Mouse (Mus musculus) embryonic facial prominence, embryonic 15.5 days (tissue): Measurements from ENCODE around the gene Stom. TPM values are rescaled to one million over a fixed set of nuclear protein-coding genes. Genes with fewer than 3 reads are reported as not detected.

Experiments
- ATAC-seq: fragments of 200-750 bp; cut with Nextera tagmentation; 2 replicates; pipeline ENCODE4 v1.8.0; 2017; ENCODE audit warnings: low read depth, moderate TSS enrichment; ENCODE audit not compliant: insufficient number of reproducible peaks, low FRiP score, low TSS enrichment
- H3K27ac ChIP-seq: fragments of 300-500 bp; sonication (generic); replicated peaks from 2 replicates; pipeline ENCODE4 v1.5.1; 2015; ENCODE audit warnings: mild to moderate bottlenecking, inconsistent platforms
- H3K27me3 ChIP-seq: fragments of 300-500 bp; sonication (generic); 2 replicates; pipeline ENCODE4 v1.6.1; 2015; ENCODE audit warnings: inconsistent platforms
- H3K36me3 ChIP-seq: fragments of 300-500 bp; sonication (generic); 2 replicates; pipeline ENCODE4 v1.6.1; 2015; ENCODE audit warnings: mild to moderate bottlenecking, inconsistent platforms
- H3K4me1 ChIP-seq: fragments of 300-500 bp; sonication (generic); 2 replicates; pipeline ENCODE4 v1.6.1; 2015; ENCODE audit warnings: inconsistent platforms
- H3K4me2 ChIP-seq: fragments of 300-500 bp; sonication (generic); replicated peaks from 2 replicates; pipeline ENCODE4 v1.6.1; 2015; ENCODE audit warnings: mild to moderate bottlenecking, inconsistent platforms
- H3K4me3 ChIP-seq: fragments of 300-500 bp; sonication (generic); replicated peaks from 2 replicates; pipeline ENCODE4 v1.5.1; 2015; ENCODE audit warnings: mild to moderate bottlenecking, inconsistent platforms
- H3K9ac ChIP-seq: fragments of 300-500 bp; sonication (generic); 2 replicates; pipeline ENCODE4 v1.6.1; 2015; ENCODE audit warnings: inconsistent platforms
- H3K9me3 ChIP-seq: fragments of 300-500 bp; sonication (generic); replicated peaks from 2 replicates; pipeline ENCODE4 v1.6.1; 2016; ENCODE audit warnings: inconsistent platforms
- WGBS: fragments of 180-500 bp; shearing (Covaris S2); methylation state at CpG from one replicate; pipeline ENCODE4 v1.1.7; 2015; 5-methylcytosine and 5-hydroxymethylcytosine counted together
- polyA plus RNA-seq: library from polyadenylated mRNA; unstranded; fragments of >200 nt; fragmentation: Nextera tagmentation; extraction: Ambion mirVana; gene quantifications from 2 replicates; pipeline ENCODE4 v1.2.1, GENCODE M21; 2015

Gene Stom
- polyA plus RNA-seq, 1 experiment from 2014 or later = 37.3 TPM

GRCm38 (mm10) chr2:35271817-35272216 lies 65.0 kb downstream of the Stom start:
- 18% methylated on average over 2 of the region's 2 CpGs for WGBS

GRCm38 (mm10) chr2:35270531-35270984 lies 66.2 kb downstream of the Stom start:
- Histone ChIP-seq H3K4me1 (peaks cover 98% of the 10 kb centered on the region), H3K27me3 (no peaks in the 10 kb centered on the region), H3K9me3 (no peaks in the 10 kb centered on the region), H3K9ac (no peak overlapping the region), H3K4me2 (peak overlapping the region; percentile 36; the same call in 1 of the 2 replicates), H3K4me3 (no peak overlapping the region), H3K27ac (peak overlapping the region; percentile 88), H3K36me3 (no peaks in the 10 kb centered on the region)
- 9% methylated on average over 10 of the region's 10 CpGs for WGBS
- ATAC-seq = peak; percentile 22; the same call in 1 of the 2 replicates

More at GRCm38 (mm10) chr2:35271817-35272216, 65.0 kb downstream of the Stom start:
- Histone ChIP-seq H3K36me3 (no peaks in the 10 kb centered on the region), H3K9me3 (no peaks in the 10 kb centered on the region), H3K27me3 (no peaks in the 10 kb centered on the region), H3K4me1 (peaks cover 97% of the 10 kb centered on the region), H3K4me3 (no peak overlapping the region), H3K9ac (no peak overlapping the region), H3K4me2 (no peak overlapping the region), H3K27ac (peak overlapping the region; percentile 91)
- no peak for ATAC-seq

DNA sequence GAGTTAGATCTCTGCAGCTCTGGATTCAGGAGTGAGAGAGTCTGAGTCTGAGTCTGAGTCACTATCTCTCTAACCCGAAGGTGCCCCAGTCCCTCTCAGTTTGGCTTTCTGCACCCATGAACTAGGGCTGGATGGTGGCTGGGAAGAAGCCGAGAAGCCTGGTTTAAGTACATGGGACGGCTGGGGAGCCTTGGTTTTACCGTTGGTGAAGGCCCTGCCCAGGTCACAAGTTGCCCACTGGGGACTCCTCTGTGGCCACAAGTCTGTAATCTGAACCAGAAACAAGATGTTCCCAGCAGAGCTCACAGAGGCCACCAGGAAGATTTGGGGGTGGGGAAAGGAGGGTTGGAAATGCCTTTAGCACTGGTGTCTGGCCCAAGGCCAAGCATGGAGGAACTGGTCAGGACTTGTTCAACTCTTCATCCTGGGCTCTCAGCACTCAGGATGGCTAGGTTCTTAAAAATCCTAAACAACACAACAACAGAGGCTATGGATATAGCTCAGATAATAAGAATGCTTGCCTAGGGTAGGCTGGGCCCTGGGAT lies 67.0 kb downstream of the Stom start:
- Histone ChIP-seq H3K27ac (peak overlapping the region; percentile 88), H3K27me3 (no peaks in the 10 kb centered on the region), H3K9me3 (no peaks in the 10 kb centered on the region), H3K9ac (no peak overlapping the region), H3K4me3 (no peak overlapping the region), H3K4me2 (peak overlapping the region; percentile 36; the same call in 1 of the 2 replicates), H3K4me1 (peaks cover 98% of the 10 kb centered on the region), H3K36me3 (no peaks in the 10 kb centered on the region)
- WGBS = 38% methylated on average over 4 of the region's 4 CpGs
- ATAC-seq = no peak

- Histone ChIP-seq H3K9ac (no peak overlapping the region), H3K4me1 (peaks cover 95% of the 10 kb centered on the region), H3K27ac (peak overlapping the region; percentile 88), H3K4me3 (no peak overlapping the region), H3K4me2 (no peak overlapping the region), H3K27me3 (no peaks in the 10 kb centered on the region), H3K36me3 (no peaks in the 10 kb centered on the region), H3K9me3 (no peaks in the 10 kb centered on the region)
- 77% methylated on average over 6 of the region's 6 CpGs for WGBS
- no peak for ATAC-seq
These were observed 67.6 kb downstream of the Stom start for GRCm38 (mm10) chr2:35269136-35269535.

GRCm38 (mm10) chr2:35267876-35268566 lies 68.8 kb downstream of the Stom start:
- 66% methylated on average over 10 of the region's 10 CpGs for WGBS
- H3K4me1 ChIP-seq = peaks cover 90% of the 10 kb centered on the region
- ATAC-seq = no peak

DNA sequence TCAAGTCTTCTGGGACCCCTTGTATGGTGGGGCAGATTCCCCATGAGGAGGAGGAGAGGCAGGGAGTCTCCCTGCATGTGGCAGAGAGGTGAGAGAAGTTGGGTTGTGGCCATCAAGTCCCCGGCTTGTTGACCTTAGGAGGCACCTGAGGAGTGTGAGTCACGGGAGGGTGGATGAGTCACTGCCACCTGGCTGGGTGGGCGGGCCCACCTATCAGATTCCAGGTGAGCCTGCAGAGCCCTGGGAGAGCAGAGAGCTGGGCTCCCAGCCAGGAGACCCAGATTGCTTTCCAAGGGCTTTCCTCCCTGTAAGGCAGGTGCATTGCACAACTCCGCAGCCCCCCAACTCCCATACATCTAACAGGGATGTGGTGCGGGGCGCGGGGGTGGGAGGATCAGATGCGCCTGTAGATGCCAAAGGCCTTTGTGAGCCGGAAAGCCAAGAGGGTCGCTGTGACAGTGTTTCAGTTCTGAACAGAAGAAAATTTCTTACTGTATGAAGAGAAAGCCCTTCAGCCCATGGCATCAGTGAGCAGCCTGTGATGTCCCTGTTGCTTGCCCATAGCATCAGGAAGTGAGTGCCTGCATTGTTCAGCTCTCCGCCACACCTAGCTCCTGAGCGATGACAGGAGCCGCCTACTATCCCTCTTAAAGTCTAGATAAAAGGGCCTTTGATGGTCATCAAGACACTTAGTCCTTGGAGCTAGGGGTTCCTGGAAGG lies 69.5 kb downstream of the Stom start:
- WGBS = 59% methylated on average over 13 of the region's 13 CpGs
- no peaks in the 10 kb centered on the region for H3K27me3 ChIP-seq
- H3K9ac ChIP-seq = no peak overlapping the region
- H3K9me3 ChIP-seq = no peaks in the 10 kb centered on the region
- peaks cover 90% of the 10 kb centered on the region for H3K4me1 ChIP-seq
- ATAC-seq = no peak
- no peaks in the 10 kb centered on the region for H3K36me3 ChIP-seq
- no peak overlapping the region for H3K4me3 ChIP-seq
- peak overlapping the region; percentile 15; the same call in 1 of the 2 replicates for H3K4me2 ChIP-seq
- H3K27ac ChIP-seq = peak overlapping the region; percentile 88

More at GRCm38 (mm10) chr2:35267876-35268566, 68.8 kb downstream of the Stom start:
- no peaks in the 10 kb centered on the region for H3K9me3 ChIP-seq
- no peaks in the 10 kb centered on the region for H3K27me3 ChIP-seq
- H3K36me3 ChIP-seq = no peaks in the 10 kb centered on the region
- peak overlapping the region; percentile 88 for H3K27ac ChIP-seq
- 0 out of 2 replicates have a peak overlapping the region, but pooled peaks have one; percentile 15 for H3K4me2 ChIP-seq
- no peak overlapping the region for H3K4me3 ChIP-seq
- H3K9ac ChIP-seq = 0 out of 2 replicates have a peak overlapping the region, but pooled peaks have one; percentile 4

DNA sequence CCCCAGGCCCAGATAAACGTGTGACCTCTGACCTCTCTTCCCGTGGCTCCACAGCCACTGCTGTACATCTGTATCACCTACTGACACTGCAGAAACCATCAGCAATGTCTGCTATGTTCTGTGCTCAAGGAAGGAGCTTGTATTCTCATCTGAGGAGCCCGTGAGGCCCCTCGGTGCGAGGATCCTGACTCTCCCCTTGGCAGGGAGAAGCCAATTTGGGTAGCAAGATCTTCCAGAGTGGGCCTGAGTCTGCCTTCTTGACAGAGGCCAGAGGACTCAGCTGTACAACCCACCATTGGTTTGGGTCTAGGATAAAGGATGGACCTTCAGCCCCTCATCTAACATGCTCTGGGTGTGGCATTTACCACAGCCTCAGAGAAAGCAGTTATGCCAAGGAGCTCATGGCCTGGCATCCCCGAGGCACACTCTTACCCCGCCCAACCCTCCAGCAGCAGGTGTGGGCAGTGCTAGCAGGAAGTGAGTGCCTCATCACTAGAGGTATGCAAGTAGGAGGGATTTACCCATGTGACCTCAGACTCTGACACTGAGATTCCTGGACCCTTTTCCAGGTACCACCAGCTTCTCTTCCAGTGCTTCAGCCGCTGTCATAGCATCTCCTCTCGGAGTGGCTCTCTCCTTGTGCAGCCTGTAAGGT lies 70.4 kb downstream of the Stom start:
- H3K27me3 ChIP-seq = no peaks in the 10 kb centered on the region
- ATAC-seq = no peak
- H3K27ac ChIP-seq = peak overlapping the region; percentile 88
- no peaks in the 10 kb centered on the region for H3K36me3 ChIP-seq
- WGBS = 66% methylated on average over 9 of the region's 9 CpGs
- H3K4me2 ChIP-seq = 0 out of 2 replicates have a peak overlapping the region, but pooled peaks have one; percentile 15
- H3K4me3 ChIP-seq = no peak overlapping the region
- no peak overlapping the region for H3K9ac ChIP-seq
- H3K9me3 ChIP-seq = no peaks in the 10 kb centered on the region
- peaks cover 89% of the 10 kb centered on the region for H3K4me1 ChIP-seq

DNA sequence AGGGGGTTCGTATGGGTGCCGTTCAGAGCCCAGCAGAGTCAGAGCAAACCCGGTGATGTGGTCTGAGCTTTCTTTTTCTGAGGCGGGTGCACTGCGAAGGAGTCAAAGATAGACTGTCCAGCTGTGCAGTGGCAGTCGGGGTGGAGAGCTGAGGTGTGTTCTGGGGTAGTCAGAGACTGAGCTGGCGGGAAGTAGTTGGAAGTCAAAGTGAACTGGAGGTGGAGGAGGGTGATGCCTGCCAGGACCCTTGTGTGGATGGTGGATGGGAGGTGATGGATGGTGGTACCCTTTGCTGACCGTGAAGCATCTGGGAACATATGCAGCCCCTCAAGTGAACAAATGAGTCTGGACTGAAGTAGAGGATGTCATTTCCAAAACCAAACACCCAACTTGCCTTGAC lies 71.0 kb downstream of the Stom start:
- H3K36me3 ChIP-seq = no peaks in the 10 kb centered on the region
- peaks cover 89% of the 10 kb centered on the region for H3K4me1 ChIP-seq
- no peak for ATAC-seq
- no peak overlapping the region for H3K9ac ChIP-seq
- peak overlapping the region; percentile 31 for H3K4me2 ChIP-seq
- no peaks in the 10 kb centered on the region for H3K9me3 ChIP-seq
- H3K27me3 ChIP-seq = no peaks in the 10 kb centered on the region
- H3K4me3 ChIP-seq = 0 out of 2 replicates have a peak overlapping the region, but pooled peaks have one; percentile 0
- H3K27ac ChIP-seq = peak overlapping the region; percentile 88
- WGBS = 47% methylated on average over 8 of the region's 8 CpGs

DNA sequence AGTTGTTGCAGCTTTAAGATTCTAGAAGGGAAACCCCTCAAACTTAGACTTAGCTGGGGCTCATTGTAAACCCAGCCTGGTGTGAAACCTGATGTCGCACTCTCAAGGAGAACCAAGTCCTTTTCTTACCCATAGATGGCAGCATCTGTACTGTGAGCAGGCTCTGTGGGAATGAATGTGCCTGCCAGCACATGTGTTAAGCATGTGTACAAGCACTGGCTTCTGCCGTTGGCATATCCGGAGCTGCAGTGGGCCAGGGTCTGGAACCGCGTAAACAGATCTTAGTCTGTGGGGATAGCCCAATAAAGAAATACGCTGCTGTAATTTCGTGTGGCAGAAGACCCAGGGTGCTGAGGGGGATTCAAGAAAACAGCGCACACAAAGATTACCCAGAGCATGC lies 71.5 kb downstream of the Stom start:
- Histone ChIP-seq H3K9me3 (no peaks in the 10 kb centered on the region), H3K9ac (no peak overlapping the region), H3K4me2 (peak overlapping the region; percentile 31), H3K27ac (peak overlapping the region; percentile 88), H3K36me3 (no peaks in the 10 kb centered on the region), H3K4me3 (0 out of 2 replicates have a peak overlapping the region, but pooled peaks have one; percentile 0), H3K27me3 (no peaks in the 10 kb centered on the region), H3K4me1 (peaks cover 86% of the 10 kb centered on the region)
- ATAC-seq = peak; percentile 85
- 9% methylated on average over 8 of the region's 8 CpGs for WGBS

GRCm38 (mm10) chr2:35264095-35264494 lies 72.7 kb downstream of the Stom start:
- WGBS = 80% methylated on average over 1 of the region's 1 CpGs
- Histone ChIP-seq H3K4me3 (no peak overlapping the region), H3K9me3 (no peaks in the 10 kb centered on the region), H3K27me3 (no peaks in the 10 kb centered on the region), H3K36me3 (no peaks in the 10 kb centered on the region), H3K27ac (no peak overlapping the region), H3K4me2 (no peak overlapping the region), H3K4me1 (peaks cover 86% of the 10 kb centered on the region), H3K9ac (no peak overlapping the region)
- no peak for ATAC-seq
